Mouse (Mus musculus): ENCODE data around the gene Slc22a12.

Slc22a12 gene

DNA sequence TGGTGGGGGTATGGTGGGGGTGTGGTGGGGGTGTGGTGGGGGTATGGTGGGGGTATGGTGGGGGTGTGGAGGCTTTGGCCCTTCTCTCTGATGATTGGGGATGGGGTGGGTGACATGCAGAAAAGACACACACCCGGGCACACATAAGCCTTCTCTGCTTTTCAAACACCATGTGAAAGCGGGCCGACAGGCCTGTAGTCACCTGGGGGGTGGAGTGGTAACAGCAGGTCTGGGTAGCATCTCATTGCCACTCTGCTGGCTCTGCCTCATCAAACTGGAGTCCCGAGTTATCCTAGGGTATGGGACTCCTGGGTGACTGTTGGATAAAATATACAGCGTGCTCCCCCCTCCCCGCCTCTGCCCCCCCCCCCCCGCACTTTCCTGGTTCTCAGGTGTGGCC, 48.8 kb downstream of the Slc22a12 start:
- DNase-seq (ENCODE audit: low spot score in 2 of 2): no peak

DNA sequence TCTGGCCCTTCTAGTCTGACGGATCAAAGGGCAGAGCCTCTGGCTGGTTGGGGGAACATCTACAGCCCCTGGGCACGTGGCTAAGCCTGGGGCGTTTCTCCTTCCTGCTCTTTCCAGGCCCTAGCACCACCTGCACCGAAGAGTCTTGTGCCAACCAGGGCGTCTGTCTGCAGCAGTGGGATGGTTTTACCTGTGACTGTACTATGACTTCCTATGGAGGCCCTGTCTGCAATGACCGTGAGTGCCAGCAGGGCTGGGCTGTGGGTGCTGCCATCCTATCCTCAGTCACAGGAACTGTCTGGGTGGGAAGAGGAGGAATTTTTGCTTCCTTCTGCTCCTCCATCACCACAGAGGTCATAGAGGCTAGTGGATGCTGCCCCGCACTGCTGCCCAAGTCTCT, 49.6 kb downstream of the Slc22a12 start:
- DNase-seq (ENCODE audit: low spot score in 2 of 2): no peak

DNA sequence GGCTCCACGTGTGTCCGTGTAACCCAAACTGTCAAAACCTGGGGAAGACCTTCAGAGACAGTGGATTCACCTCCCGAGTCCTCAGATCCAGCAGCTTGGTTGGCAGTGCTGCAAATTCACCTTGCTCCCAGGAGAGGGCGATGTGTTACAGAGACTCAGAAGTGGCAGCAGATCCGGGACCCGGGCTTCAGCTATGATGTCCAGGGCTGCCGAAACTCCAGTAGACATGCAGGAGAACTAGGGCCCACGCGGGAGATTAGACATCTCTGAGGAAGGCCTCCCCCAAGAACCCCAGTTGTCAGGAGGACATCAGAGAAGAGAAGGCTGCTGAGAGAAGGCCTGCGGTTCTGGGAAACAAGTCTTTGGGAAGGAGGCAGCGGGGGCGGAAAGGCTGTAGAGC, 50.7 kb downstream of the Slc22a12 start:
- DNase-seq (ENCODE audit: low spot score in 2 of 2): peak in 1 of 2 experiments; percentile 43

DNA sequence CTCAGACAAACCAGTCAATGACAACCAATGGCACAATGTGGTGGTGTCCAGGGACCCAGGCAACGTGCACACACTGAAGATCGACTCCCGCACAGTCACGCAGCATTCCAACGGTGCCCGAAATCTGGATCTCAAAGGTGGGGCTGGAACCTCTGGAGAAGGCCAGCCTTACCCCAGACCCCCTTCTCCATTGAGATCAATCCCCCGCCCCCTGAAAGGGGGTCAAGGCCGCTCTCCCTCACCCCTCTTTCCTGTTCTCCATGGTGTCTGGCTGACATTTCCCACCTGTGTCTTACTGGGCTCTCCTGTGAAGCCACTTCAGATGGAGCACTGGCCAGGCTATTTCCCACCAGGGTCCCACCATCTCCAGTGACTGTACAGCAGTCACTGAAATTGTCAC, 51.3 kb downstream of the Slc22a12 start:
- DNase-seq (ENCODE audit: low spot score in 2 of 2): no peak

DNA sequence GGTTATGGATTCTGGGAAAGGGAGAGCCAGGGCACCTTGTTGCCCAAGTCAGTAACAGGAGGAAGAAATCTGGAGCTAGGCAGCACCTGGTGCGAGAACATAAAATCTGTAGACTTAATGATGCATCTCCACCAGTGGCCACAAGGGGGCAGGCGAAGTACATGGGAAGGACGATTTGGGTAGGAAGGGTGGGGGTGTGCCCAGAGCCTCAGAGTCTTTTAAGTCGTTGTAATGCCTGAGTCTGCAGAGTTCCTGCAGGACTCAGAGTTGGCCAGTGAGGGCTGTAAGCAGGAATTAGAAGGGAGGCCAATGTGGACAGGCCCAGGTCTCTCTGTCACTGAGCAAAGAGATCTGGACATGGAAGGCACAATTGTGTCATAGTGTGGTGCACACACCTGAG, 53.8 kb downstream of the Slc22a12 start:
- peak; percentile 58 to 86 for DNase-seq (ENCODE audit: low spot score in 2 of 2)
